13 mouse cellular contexts compared by ENCODE assay signal in genomic region chr11:22891876-22892275, GRCm38 (mm10). TPM values are rescaled to one million over a fixed set of nuclear protein-coding genes. Genes with fewer than 3 reads are reported as not detected.
A peak's percentile ranks its signal among the peaks of the same experiment; 100 is the strongest.
DNase-seq lines count a peak whose midpoint lies in the region; ATAC-seq and TF ChIP-seq lines count a peak whose summit lies in the region.
"Had no signal": no experiment of that assay in that cellular context is flagged by ENCODE, and none has a peak within 500 bp of the region (broad histone marks: within the 10 kb centered on the region; RNA-seq: fewer than 3 reads in every experiment).

No protein-coding gene starts in this region.

- ATAC-seq in hematopoietic stem cell, adult 5-6 weeks (replicated peaks in 1 of 2; ENCODE audit: insufficient read depth in 1 of 2, low FRiP score in 2 of 2, low TSS enrichment in 1 of 2, low read depth in 1 of 2, poor library complexity in 2 of 2, severe bottlenecking in 2 of 2) = peak; percentile 19 to 66; a peak in 1 of 4 replicates
- ATAC-seq in hindbrain, embryonic 12.5 days (ENCODE audit: low FRiP score) = no peak
- ATAC-seq: hindbrain, postnatal 0 days had no signal

- H3K4me2 ChIP-seq in hindbrain, embryonic 12.5 days (replicated peaks) = no peak overlapping the region
- H3K4me2 ChIP-seq: embryonic facial prominence, embryonic 12.5 days had no signal

- TF ChIP-seq CTCF in gastrocnemius, adult 2 months (IDR thresholded peaks at IDR 0.05) = no peak
- TF ChIP-seq CTCF in left cerebral cortex, adult 2 months (IDR thresholded peaks at IDR 0.05) = no peak

- H3K9ac ChIP-seq in hindbrain, embryonic 12.5 days = no peak overlapping the region
- H3K9ac ChIP-seq: embryonic facial prominence, embryonic 12.5 days had no signal

- peaks cover 4% of the 10 kb centered on the region; the same call in 1 of the 2 replicates for H3K4me1 ChIP-seq in embryonic facial prominence, embryonic 10.5 days
- no peaks in the 10 kb centered on the region for H3K4me1 ChIP-seq in hindbrain, embryonic 12.5 days
- H3K4me1 ChIP-seq: embryonic facial prominence, embryonic 12.5 days had no signal

- no peak overlapping the region for H3K27ac ChIP-seq in gastrocnemius, adult 2 months
- no peak overlapping the region for H3K27ac ChIP-seq in embryonic facial prominence, embryonic 10.5 days (replicated peaks)
- no peak overlapping the region for H3K27ac ChIP-seq in hindbrain, embryonic 12.5 days
- no peak overlapping the region for H3K27ac ChIP-seq in left cerebral cortex, adult 2 months
- H3K27ac ChIP-seq: embryonic facial prominence, embryonic 12.5 days; hindbrain, postnatal 0 days had no signal

- peak; percentile 29 for DNase-seq in gastrocnemius, adult 2 months
- DNase-seq in gastrocnemius, adult 18-20 months (ENCODE audit: low spot score) = no peak
- peak; percentile 13 for DNase-seq in 3T3-L1 (ENCODE audit: low read depth, low spot score)
- DNase-seq in lung, postnatal 36 days = peak; percentile 55
- no peak for DNase-seq in embryonic facial prominence, embryonic 10.5 days (ENCODE audit: low spot score)
- DNase-seq in left cerebral cortex, adult 2 months (ENCODE audit: extremely low spot score in 1 of 2, low spot score in 2 of 2) = no peak
- DNase-seq: cerebellum, adult 2 months; gastrocnemius, postnatal 25 days; thymus, adult 2 months had no signal

- 90% methylated on average over 7 of the region's 7 CpGs for WGBS in embryonic facial prominence, embryonic 10.5 days
- WGBS in hindbrain, embryonic 12.5 days = 86% methylated on average over 7 of the region's 7 CpGs

- intact Hi-C loops in gastrocnemius, adult 2 months (cut with DNase I) = no loop called here
- intact Hi-C loops in left cerebral cortex, adult 2 months (cut with DNase I) = no loop called here

- no peaks in the 10 kb centered on the region for H3K27me3 ChIP-seq in embryonic facial prominence, embryonic 10.5 days (replicated peaks; ENCODE audit: low read depth, poor library complexity, severe bottlenecking)
- no peaks in the 10 kb centered on the region for H3K27me3 ChIP-seq in hindbrain, embryonic 12.5 days
- H3K27me3 ChIP-seq: embryonic facial prominence, embryonic 12.5 days had no signal

- no peaks in the 10 kb centered on the region for H3K9me3 ChIP-seq in embryonic facial prominence, embryonic 10.5 days
- H3K9me3 ChIP-seq in hindbrain, embryonic 12.5 days (replicated peaks) = no peaks in the 10 kb centered on the region; the same call in 1 of the 2 replicates
- H3K9me3 ChIP-seq: embryonic facial prominence, embryonic 12.5 days had no signal

- no peaks in the 10 kb centered on the region for H3K36me3 ChIP-seq in embryonic facial prominence, embryonic 10.5 days (replicated peaks)
- H3K36me3 ChIP-seq in hindbrain, embryonic 12.5 days = no peaks in the 10 kb centered on the region
- H3K36me3 ChIP-seq: embryonic facial prominence, embryonic 12.5 days had no signal

- no peak overlapping the region for H3K4me3 ChIP-seq in gastrocnemius, adult 2 months
- H3K4me3 ChIP-seq in embryonic facial prominence, embryonic 10.5 days = no peak overlapping the region
- H3K4me3 ChIP-seq in hindbrain, embryonic 12.5 days = no peak overlapping the region
- no peak overlapping the region for H3K4me3 ChIP-seq in left cerebral cortex, adult 2 months
- H3K4me3 ChIP-seq: embryonic facial prominence, embryonic 12.5 days had no signal

RNA-seq across cellular contexts. Expression of gene B3gnt2, which starts 31.1 kb away (rescaled TPM):
- total RNA-seq in gastrocnemius, adult 2 months (2021) = 1 to 10 TPM; 1.6 to 2.1 TPM
- total RNA-seq in gastrocnemius, adult 18-20 months (2021) = 1 to 10 TPM; 1.0 to 2.2 TPM
- 13.7 and 19.1 TPM in 2 replicates for total RNA-seq in hematopoietic stem cell, adult 5-6 weeks (2017)
- polyA plus RNA-seq in embryonic facial prominence, embryonic 10.5 days (2016; fragmentation: Nextera tagmentation; extraction: Ambion mirVana) = 2.4 and 3.4 TPM in 2 replicates
- polyA plus RNA-seq in hindbrain, embryonic 12.5 days (2016; fragmentation: Nextera tagmentation; extraction: Ambion mirVana) = 3.4 and 4.7 TPM in 2 replicates
- total RNA-seq in left cerebral cortex, adult 2 months (2021) = 10 to 100 TPM; 13.8 to 16.0 TPM

Comparison
In these comparisons a context has a peak if more than half of its experiments do, and no peak if none do; other contexts are left out.
1. DNase-seq: peak in gastrocnemius, adult 2 months (single experiment), 3T3-L1 (single experiment) and lung, postnatal 36 days (single experiment); none in gastrocnemius, adult 18-20 months (single experiment), embryonic facial prominence, embryonic 10.5 days (single experiment) and left cerebral cortex, adult 2 months (0 of 2).